Mouse (Mus musculus) spleen, adult 2 months (tissue): ENCODE results near the gene Cd55b.
A peak's percentile ranks its signal among the peaks of the same experiment; 100 is the strongest.

Source experiments
- CTCF ChIP-seq: fragments of 200-500 bp; IDR thresholded peaks from 2 replicates; pipeline ENCODE4 v1.5.1; 2011; ENCODE audit warnings: mild to moderate bottlenecking, inconsistent platforms; ENCODE audit not compliant: insufficient read depth, insufficient read length, insufficient replicate concordance; ENCODE audit errors: extremely low read depth
- POLR2A ChIP-seq: fragments of 200-500 bp; IDR thresholded peaks from 2 replicates; pipeline ENCODE4 v1.6.1; 2011; ENCODE audit warnings: low read depth, low read length, inconsistent platforms

DNA sequence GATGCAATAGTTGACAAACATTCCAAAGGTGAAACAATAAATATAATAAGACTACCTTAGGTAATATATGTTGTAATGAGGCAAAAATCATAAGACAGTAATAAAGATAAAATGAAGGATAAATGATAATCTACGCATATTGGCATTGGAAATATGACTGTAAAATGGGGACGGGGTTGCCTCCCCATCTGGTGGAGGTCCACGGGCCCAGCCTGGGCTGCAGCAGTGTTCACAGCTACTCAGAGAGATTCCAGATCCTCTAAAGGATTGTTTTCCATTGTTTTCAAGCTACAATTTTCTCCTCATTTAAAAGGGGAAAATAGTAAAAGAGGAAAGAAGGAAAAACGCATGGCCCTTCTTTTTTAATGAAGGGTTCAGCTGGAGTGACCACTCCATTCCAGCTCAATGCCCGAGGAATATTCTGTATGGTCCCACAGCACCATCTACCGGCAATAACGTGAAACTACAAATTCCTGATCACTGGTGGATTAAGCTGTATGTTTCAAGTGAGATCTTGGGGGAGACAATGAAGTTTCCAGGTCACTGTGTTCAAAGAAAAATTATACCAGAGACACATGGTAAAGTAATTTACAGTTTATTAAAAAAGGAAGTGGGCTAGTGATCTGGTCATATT, 50.8 kb downstream of the Cd55b start:
- TF ChIP-seq POLR2A (no peak), CTCF (peak; percentile 47; the same call in 1 of the 2 replicates)
